Mouse (Mus musculus): ENCODE results near the gene Zbtb7a.

The Zbtb7a gene

DNA sequence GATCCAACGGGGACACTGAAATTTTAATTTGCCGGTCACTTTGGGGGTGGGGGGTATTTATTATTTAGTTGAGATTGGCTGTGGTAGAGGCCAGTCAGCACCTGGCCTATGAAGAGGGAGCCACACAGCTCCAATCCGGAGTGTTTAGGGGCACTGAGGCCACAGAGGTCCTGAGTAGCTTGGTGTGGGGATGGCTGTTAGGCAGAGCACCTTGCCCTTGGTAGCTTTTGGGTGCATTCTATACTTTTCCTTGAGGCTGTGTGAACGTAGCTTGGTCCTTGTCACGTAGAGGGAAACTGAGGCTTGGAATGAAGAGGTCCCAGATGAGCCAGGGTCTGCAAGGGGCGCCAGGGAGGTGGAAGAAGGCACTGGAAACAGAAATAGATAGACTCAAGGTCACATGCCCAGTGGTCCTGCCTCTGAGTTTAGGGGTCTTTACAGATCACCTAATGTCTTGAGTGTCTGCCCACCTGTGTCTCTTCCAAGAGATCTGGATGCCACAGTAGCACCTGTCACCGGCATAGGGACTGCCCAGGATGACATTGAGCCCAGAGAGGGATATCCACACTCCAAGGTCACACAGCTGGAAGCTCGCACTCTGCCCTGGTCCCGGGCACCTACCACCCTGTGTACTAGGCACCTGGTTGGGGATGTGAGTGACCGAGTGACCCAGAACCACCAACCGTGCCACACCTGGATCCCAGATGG is 4.0 kb downstream of the Zbtb7a start:
- DNase-seq (ENCODE audit: low read depth, low spot score), result no peak

DNA sequence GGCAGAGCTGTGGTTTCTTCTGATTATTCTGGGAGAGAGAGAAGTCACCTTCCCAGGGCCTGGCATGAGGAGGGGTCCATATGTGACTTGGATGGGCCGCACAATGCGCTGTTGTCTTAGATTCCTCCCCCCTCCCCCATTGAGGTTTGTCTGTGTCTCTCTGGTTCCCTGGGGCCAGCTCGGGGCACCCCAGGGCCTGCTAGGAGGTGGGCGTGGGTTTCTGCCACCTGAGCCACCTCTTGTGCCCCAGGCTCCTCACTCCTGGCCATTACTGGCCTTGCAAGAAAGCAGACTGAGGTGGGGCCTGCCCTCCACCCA is 4.5 kb downstream of the Zbtb7a start:
- DNase-seq (ENCODE audit: low read depth, low spot score), result no peak

DNA sequence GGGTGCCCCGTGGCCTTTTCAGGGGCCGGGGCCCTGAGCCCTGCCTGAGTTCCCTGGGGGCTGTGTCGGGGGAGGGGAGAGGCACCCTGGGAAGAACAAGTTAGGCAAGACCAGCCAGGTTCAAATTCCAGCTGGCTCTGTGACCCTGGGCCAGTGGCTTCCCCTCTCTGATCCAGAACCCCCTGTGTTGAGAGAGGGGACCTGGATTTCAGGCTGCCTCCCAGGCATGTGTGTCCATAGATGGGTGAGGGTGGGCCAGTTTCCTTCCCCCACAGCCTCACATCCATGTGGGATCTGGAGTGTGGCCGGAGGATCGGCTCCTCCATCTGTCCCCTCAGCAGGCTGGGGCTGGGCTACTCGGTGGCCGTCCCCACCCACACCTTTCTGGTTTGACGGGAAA is 5.0 kb downstream of the Zbtb7a start:
- no peak for DNase-seq (ENCODE audit: low read depth, low spot score)

GRCm38 (mm10) chr10:81140717-81141454 is 5.9 kb downstream of the Zbtb7a start:
- DNase-seq (ENCODE audit: low read depth, low spot score), result no peak

DNA sequence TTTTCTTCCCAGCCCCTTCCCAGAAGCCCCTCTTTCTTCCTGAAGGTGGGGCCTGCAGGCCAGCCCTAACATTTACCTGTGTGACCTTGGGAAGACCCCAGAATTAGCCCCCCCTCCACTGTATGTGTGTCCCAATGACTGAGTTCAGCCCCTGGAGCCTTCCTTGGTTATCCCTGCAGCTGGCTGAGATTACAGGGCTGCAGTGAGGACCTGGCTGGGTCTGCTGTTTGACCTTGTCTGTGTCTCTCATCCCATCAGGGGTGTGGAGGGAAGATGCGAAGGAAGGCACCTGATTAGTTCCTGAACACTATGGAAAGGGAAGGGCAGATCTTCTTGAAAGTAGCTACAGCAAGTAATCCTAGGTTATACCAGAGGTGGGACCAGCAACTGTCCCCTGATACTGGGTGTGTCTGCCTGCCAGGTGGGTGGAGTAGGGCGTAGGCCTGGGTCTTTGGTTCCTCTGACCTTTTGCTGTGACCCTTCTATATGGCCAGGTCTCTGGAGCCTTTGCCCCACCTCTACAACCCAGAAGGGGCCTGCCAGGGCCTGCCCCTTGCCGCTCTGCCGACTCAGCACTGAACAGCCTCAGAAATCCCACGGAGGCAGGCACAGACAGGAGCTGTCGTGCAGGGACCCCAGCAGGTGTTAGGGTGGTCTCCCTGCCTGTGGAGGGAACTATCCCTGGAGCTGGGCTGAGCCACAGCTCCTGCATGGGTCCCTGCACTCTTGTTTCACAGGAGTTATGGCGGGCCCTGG is 6.6 kb downstream of the Zbtb7a start:
- DNase-seq (ENCODE audit: low read depth, low spot score), result no peak

DNA sequence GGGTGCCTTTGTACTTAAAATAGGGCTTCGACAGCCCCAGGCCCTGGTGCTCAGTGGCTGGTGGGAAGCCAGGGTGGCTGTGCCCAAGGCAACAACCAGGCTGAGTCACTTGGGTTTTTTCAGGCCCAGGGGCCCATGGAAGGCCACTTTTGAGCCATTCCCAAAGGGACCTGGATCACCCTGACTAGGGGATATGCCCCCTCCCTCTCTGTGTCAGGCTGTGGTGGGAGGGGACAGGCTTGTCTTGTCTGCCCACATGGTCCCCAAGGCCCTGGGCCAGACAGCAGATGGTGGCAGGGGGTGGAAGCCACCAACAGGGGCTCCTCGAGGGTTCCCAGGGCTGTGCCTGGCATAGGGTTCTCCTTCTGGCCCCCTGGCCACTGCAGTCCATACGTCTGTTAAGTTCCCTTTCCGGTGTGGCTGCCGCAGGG is 7.5 kb downstream of the Zbtb7a start:
- no peak for DNase-seq (ENCODE audit: low read depth, low spot score)

- no peak for DNase-seq (ENCODE audit: low read depth, low spot score)
Measured at GRCm38 (mm10) chr10:81143157-81143633, 8.2 kb downstream of the Zbtb7a start.

DNA sequence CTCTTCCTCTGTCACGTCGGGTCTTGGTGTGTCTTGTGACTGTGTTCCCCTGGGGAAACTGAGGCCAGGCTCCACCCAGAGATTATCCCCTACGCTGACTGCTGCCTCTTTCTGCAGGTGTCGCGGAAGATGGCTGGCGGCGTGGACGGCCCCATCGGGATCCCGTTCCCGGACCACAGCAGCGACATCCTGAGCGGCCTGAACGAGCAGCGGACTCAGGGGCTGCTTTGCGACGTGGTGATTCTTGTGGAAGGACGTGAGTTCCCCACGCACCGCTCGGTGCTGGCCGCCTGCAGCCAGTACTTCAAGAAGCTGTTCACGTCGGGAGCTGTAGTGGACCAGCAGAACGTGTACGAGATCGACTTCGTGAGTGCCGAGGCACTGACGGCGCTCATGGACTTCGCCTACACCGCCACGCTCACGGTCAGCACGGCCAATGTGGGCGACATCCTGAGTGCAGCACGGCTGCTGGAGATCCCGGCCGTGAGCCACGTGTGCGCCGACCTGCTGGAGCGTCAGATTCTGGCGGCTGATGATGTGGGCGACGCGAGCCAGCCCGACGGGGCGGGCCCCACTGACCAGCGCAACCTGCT is 8.9 kb downstream of the Zbtb7a start:
- no peak for DNase-seq (ENCODE audit: low read depth, low spot score)

- DNase-seq (ENCODE audit: low read depth, low spot score), result no peak
Measured at GRCm38 (mm10) chr10:81144667-81145066, 9.6 kb downstream of the Zbtb7a start.

- DNase-seq (ENCODE audit: low read depth, low spot score), result no peak
Measured at GRCm38 (mm10) chr10:81145307-81145706, 10.3 kb downstream of the Zbtb7a start.

DNA sequence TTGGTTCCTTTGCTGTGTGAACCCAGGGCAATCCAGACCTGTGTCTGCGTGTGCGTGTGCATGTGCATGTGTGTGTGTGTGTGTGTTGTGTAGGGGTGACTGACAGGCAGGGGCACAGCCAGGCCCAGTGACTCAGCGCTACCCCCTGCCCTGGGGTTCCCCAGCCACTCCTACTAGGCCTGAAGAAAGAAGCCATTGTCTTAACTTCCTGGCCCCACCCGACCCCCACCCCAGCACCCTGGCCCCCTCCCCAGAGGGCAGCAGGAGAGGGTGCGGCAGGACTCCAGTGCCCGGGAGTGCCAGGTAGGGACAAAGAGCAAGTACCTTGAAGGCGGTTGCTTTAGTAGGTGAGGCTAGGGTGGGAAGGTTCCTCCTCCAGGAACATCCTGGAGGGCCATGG is 10.8 kb downstream of the Zbtb7a start:
- no peak for DNase-seq (ENCODE audit: low read depth, low spot score)

GRCm38 (mm10) chr10:81146296-81146695 is 11.3 kb downstream of the Zbtb7a start:
- DNase-seq (ENCODE audit: low read depth, low spot score), result no peak

- DNase-seq (ENCODE audit: low read depth, low spot score), result no peak
Measured at GRCm38 (mm10) chr10:81151261-81151660, 16.2 kb downstream of the Zbtb7a start.

GRCm38 (mm10) chr10:81152609-81153008 is 17.6 kb downstream of the Zbtb7a start:
- DNase-seq (ENCODE audit: low read depth, low spot score), result no peak

GRCm38 (mm10) chr10:81154313-81154712 is 19.3 kb downstream of the Zbtb7a start:
- DNase-seq (ENCODE audit: low read depth, low spot score), result no peak

DNA sequence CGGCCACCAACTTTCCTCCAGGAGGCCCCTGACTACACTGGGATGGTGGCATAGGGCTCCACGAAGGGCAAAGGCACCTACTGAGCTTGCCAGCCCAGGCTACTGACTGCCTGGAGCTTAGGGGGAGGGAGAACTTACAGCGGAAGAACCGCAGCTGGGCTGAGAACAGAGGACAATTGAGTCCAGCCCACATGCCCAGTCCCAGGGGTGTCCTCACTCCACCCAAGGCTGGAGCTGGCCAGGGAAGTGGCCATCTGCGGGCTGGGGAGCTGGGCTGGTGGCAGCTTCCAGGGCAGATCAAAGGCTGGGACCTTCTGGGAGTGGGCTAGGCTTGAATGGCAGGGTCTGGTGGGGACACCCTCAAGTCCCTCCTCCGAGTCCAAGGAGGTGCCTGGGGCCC is 19.7 kb downstream of the Zbtb7a start:
- DNase-seq (ENCODE audit: low read depth, low spot score), result no peak

DNA sequence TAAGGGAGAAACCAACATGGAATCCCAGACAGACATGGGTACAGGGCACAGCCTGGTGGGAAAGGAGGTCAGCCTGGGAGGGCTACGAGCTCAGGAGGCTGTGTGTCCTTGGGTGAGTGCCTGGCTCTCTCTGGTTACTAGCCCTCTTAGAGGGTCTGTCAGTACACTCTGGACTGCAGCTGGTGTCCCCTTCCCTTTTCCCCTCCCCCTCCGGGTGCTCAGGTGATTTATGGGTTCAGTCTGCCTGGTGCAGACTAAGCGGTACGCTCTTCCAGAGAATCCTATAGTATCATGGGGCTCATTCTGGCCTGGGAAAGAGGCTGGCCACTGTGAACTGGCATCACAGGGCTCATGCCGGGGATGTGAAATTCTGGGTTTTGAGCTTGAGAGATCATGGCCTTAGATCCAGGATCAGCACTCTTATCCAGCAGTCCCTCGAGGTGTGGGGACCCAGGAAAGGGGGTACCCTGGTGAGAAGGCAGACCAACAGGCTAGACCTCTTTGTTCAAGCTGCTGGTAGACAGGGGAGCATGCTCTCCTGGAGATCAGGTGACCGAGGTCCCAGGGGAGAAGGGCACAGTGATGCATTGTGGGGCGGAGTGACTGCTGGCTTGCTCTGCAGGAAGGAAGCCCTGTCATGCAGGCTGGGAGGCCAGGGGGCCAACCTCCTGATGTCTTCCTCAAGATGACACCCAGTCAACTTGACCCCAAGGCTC is 26.7 kb downstream of the Zbtb7a start:
- DNase-seq (ENCODE audit: low read depth, low spot score), result no peak

- DNase-seq (ENCODE audit: low read depth, low spot score), result no peak
Measured at GRCm38 (mm10) chr10:81162318-81162652, 27.3 kb downstream of the Zbtb7a start.

GRCm38 (mm10) chr10:81165118-81165517 is 30.1 kb downstream of the Zbtb7a start:
- no peak for DNase-seq (ENCODE audit: low read depth, low spot score)

DNA sequence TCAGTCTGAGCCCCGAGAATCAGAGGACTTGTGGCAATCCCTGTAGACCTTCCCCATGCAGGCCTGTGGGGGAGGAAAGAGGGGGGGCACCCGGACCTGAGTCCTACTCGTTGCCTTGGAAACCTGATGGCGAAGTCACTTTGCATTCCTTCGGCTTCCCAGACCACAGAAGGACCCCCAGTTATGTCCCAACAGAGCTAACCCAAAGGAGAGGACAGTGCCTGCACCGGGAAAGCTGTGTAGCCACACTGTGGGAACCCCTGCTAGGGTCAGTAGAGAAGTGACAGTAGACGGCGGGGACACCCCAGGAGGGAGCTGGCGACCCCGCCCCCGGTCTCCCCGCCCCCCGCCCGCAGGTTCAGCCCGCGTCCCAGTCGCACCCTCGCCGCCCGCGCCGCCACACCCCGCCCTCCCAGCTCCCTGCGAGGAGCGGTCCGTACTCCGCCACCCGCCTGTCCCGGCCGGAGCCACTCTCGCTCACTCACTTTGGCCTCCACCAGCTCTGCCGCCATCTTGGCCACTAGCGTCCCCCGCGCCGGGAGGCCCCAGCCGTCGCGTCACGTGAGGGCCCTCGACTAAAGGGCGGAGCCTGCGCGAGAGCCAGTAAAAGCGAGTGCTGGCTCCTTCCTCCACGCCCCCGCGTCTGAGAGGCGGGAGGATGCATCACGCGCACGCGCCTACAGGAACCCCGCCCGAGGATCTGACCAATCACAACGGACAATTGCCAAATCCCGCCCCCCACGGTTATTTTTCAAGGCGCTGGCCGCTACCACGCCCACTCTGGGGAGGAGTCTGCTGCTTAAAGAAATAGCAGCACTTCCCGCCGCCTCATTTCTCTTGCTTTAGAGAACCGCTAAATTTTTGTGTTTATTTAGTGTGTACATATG is 32.4 kb downstream of the Zbtb7a start, which contains the start of gene Pias4:
Gene Pias4 (minus strand): TSS at position 724 of the 887 bp plus-strand sequence.
- DNase-seq (ENCODE audit: low read depth, low spot score), result peak; percentile 99

GRCm38 (mm10) chr10:81168087-81168431 is 33.0 kb downstream of the Zbtb7a start:
- DNase-seq (ENCODE audit: low read depth, low spot score), result no peak

Measured in retina, postnatal 7 days (tissue).